Mouse (Mus musculus) kidney, embryonic 15.5 days (tissue): ENCODE data around the gene Olfr1423. TPM values are rescaled to one million over a fixed set of nuclear protein-coding genes. Genes with fewer than 3 reads are reported as not detected.
A peak's percentile ranks its signal among the peaks of the same experiment; 100 is the strongest.
"Not testable (repeated sequence)": the region's sequence is repeated elsewhere in the genome, so short reads cannot be mapped to it uniquely, and the experiment has no call there.

ENCODE experiments used
- ATAC-seq: fragments of 200-750 bp; cut with Nextera tagmentation; replicated peaks from 2 replicates; pipeline ENCODE4 v1.8.0; 2017; ENCODE audit warnings: moderate TSS enrichment; ENCODE audit not compliant: low FRiP score
- H3K27ac ChIP-seq: fragments of 300-500 bp; sonication (generic); 2 replicates; pipeline ENCODE4 v1.5.1; 2015; ENCODE audit warnings: mild to moderate bottlenecking, inconsistent platforms
- H3K27me3 ChIP-seq: fragments of 300-500 bp; sonication (generic); 2 replicates; pipeline ENCODE4 v1.6.1; 2015; ENCODE audit warnings: inconsistent platforms
- H3K36me3 ChIP-seq: fragments of 300-500 bp; sonication (generic); 2 replicates; pipeline ENCODE4 v1.6.1; 2015; ENCODE audit warnings: inconsistent platforms
- H3K4me1 ChIP-seq: fragments of 300-500 bp; sonication (generic); 2 replicates; pipeline ENCODE4 v1.6.1; 2015; ENCODE audit warnings: inconsistent platforms
- H3K4me2 ChIP-seq: fragments of 300-500 bp; sonication (generic); 2 replicates; pipeline ENCODE4 v1.6.1; 2015; ENCODE audit warnings: moderate library complexity, mild to moderate bottlenecking, inconsistent platforms
- H3K4me3 ChIP-seq: fragments of 300-500 bp; sonication (generic); replicated peaks from 2 replicates; pipeline ENCODE4 v1.5.1; 2015; ENCODE audit warnings: mild to moderate bottlenecking, inconsistent platforms
- H3K9ac ChIP-seq: fragments of 300-500 bp; sonication (generic); 2 replicates; pipeline ENCODE4 v1.6.1; 2015; ENCODE audit warnings: mild to moderate bottlenecking, inconsistent platforms
- H3K9me3 ChIP-seq: fragments of 300-500 bp; sonication (generic); replicated peaks from 2 replicates; pipeline ENCODE4 v1.6.1; 2016; ENCODE audit warnings: inconsistent platforms
- WGBS: fragments of 180-500 bp; shearing (Covaris S2); methylation state at CpG from one replicate; pipeline ENCODE4 v1.1.7; 2015; ENCODE audit warnings: mixed read lengths; 5-methylcytosine and 5-hydroxymethylcytosine counted together
- polyA plus RNA-seq: library from polyadenylated mRNA; unstranded; fragments of >200 nt; fragmentation: Nextera tagmentation; extraction: Ambion mirVana; gene quantifications from 2 replicates; pipeline ENCODE4 v1.2.1, GENCODE M21; 2015

Gene Olfr1423
- polyA plus RNA-seq, 1 experiment from 2014 or later, result not detected

- ATAC-seq, result no peak
- peak overlapping the region; percentile 75 for H3K4me2 ChIP-seq
- H3K9me3 ChIP-seq, result no peaks in the 10 kb centered on the region
- H3K9ac ChIP-seq, result no peak overlapping the region
- peak overlapping the region; percentile 66 for H3K4me3 ChIP-seq
- H3K4me1 ChIP-seq, result peaks cover 23% of the 10 kb centered on the region
- H3K27me3 ChIP-seq, result no peaks in the 10 kb centered on the region
- no peak overlapping the region for H3K27ac ChIP-seq
- 55% methylated on average over 9 of the region's 9 CpGs for WGBS
- H3K36me3 ChIP-seq, result no peaks in the 10 kb centered on the region
Measured at GRCm38 (mm10) chr19:12004216-12005008, 36.7 kb downstream of the Olfr1423 start.

GRCm38 (mm10) chr19:12003568-12003967 lies 37.5 kb downstream of the Olfr1423 start:
- H3K4me2 ChIP-seq, result no peak overlapping the region
- 93% methylated on average over 2 of the region's 2 CpGs for WGBS
- no peak overlapping the region for H3K9ac ChIP-seq
- H3K27me3 ChIP-seq, result no peaks in the 10 kb centered on the region
- no peak for ATAC-seq
- no peak overlapping the region for H3K27ac ChIP-seq
- no peaks in the 10 kb centered on the region for H3K9me3 ChIP-seq
- H3K36me3 ChIP-seq, result no peaks in the 10 kb centered on the region
- H3K4me1 ChIP-seq, result peaks cover 23% of the 10 kb centered on the region
- no peak overlapping the region for H3K4me3 ChIP-seq

GRCm38 (mm10) chr19:12002791-12003190 lies 38.3 kb downstream of the Olfr1423 start:
- Histone ChIP-seq H3K27me3 (no peaks in the 10 kb centered on the region), H3K27ac (no peak overlapping the region), H3K9me3 (no peaks in the 10 kb centered on the region), H3K4me3 (peak overlapping the region; percentile 17), H3K4me2 (peak overlapping the region; percentile 41), H3K4me1 (peaks cover 19% of the 10 kb centered on the region), H3K36me3 (no peaks in the 10 kb centered on the region), H3K9ac (no peak overlapping the region)
- 56% methylated on average over 14 of the region's 14 CpGs for WGBS
- no peak for ATAC-seq

GRCm38 (mm10) chr19:12002125-12002524 lies 39.0 kb downstream of the Olfr1423 start:
- peak overlapping the region; percentile 41 for H3K4me2 ChIP-seq
- peak; percentile 57 for ATAC-seq
- no peak overlapping the region for H3K9ac ChIP-seq
- H3K36me3 ChIP-seq, result no peaks in the 10 kb centered on the region
- H3K4me3 ChIP-seq, result peak overlapping the region; percentile 17
- H3K27me3 ChIP-seq, result no peaks in the 10 kb centered on the region
- H3K9me3 ChIP-seq, result no peaks in the 10 kb centered on the region
- peaks cover 12% of the 10 kb centered on the region for H3K4me1 ChIP-seq
- WGBS, result 1% methylated on average over 11 of the region's 11 CpGs
- H3K27ac ChIP-seq, result no peak overlapping the region

GRCm38 (mm10) chr19:12001686-12002085 lies 39.4 kb downstream of the Olfr1423 start:
- Histone ChIP-seq H3K27ac (no peak overlapping the region), H3K9me3 (no peaks in the 10 kb centered on the region), H3K27me3 (no peaks in the 10 kb centered on the region), H3K36me3 (no peaks in the 10 kb centered on the region), H3K4me2 (no peak overlapping the region), H3K9ac (no peak overlapping the region), H3K4me1 (peaks cover 8% of the 10 kb centered on the region), H3K4me3 (no peak overlapping the region)
- no peak for ATAC-seq
- WGBS, result 26% methylated on average over 3 of the region's 3 CpGs

GRCm38 (mm10) chr19:11995722-11996448 lies 45.2 kb downstream of the Olfr1423 start:
- Histone ChIP-seq H3K27ac (no peak overlapping the region), H3K36me3 (peaks cover 47% of the 10 kb centered on the region), H3K4me2 (no peak overlapping the region), H3K4me3 (no peak overlapping the region), H3K27me3 (no peaks in the 10 kb centered on the region), H3K9me3 (no peaks in the 10 kb centered on the region), H3K9ac (no peak overlapping the region), H3K4me1 (no peaks in the 10 kb centered on the region)
- WGBS, result 52% methylated on average over 2 of the region's 2 CpGs
- no peak for ATAC-seq

GRCm38 (mm10) chr19:11994703-11995431 lies 46.2 kb downstream of the Olfr1423 start:
- Histone ChIP-seq H3K4me1 (no peaks in the 10 kb centered on the region), H3K27ac (no peak overlapping the region), H3K9me3 (no peaks in the 10 kb centered on the region), H3K27me3 (no peaks in the 10 kb centered on the region), H3K36me3 (peaks cover 57% of the 10 kb centered on the region), H3K4me3 (no peak overlapping the region), H3K9ac (no peak overlapping the region), H3K4me2 (no peak overlapping the region)
- WGBS, result 88% methylated on average over 6 of the region's 6 CpGs
- ATAC-seq, result no peak

- H3K4me2 ChIP-seq, result no peak overlapping the region
- no peaks in the 10 kb centered on the region for H3K4me1 ChIP-seq
- peaks cover 79% of the 10 kb centered on the region for H3K36me3 ChIP-seq
- no peak overlapping the region for H3K9ac ChIP-seq
- H3K9me3 ChIP-seq, result no peaks in the 10 kb centered on the region
- no peaks in the 10 kb centered on the region for H3K27me3 ChIP-seq
- H3K4me3 ChIP-seq, result no peak overlapping the region
- no peak for ATAC-seq
- no peak overlapping the region for H3K27ac ChIP-seq
- 87% methylated on average over 10 of the region's 10 CpGs for WGBS
Measured at GRCm38 (mm10) chr19:11992441-11993029, 48.6 kb downstream of the Olfr1423 start.

- no peak overlapping the region for H3K4me2 ChIP-seq
- no peak overlapping the region for H3K27ac ChIP-seq
- WGBS, result 91% methylated on average over 9 of the region's 9 CpGs
- H3K9me3 ChIP-seq, result no peaks in the 10 kb centered on the region
- ATAC-seq, result no peak
- H3K36me3 ChIP-seq, result peaks cover 82% of the 10 kb centered on the region
- no peak overlapping the region for H3K9ac ChIP-seq
- no peaks in the 10 kb centered on the region for H3K27me3 ChIP-seq
- no peaks in the 10 kb centered on the region for H3K4me1 ChIP-seq
- H3K4me3 ChIP-seq, result no peak overlapping the region
Measured at GRCm38 (mm10) chr19:11992034-11992433, 49.1 kb downstream of the Olfr1423 start.

- Histone ChIP-seq H3K27ac (no peak overlapping the region), H3K9ac (no peak overlapping the region), H3K36me3 (peaks cover 88% of the 10 kb centered on the region), H3K4me1 (no peaks in the 10 kb centered on the region), H3K27me3 (no peaks in the 10 kb centered on the region), H3K4me3 (no peak overlapping the region), H3K9me3 (no peaks in the 10 kb centered on the region), H3K4me2 (no peak overlapping the region)
- no peak for ATAC-seq
- whole genome bisulfite sequencing, result 97% methylated on average over 7 of the region's 7 CpGs
Measured at GRCm38 (mm10) chr19:11989334-11989733, 51.8 kb downstream of the Olfr1423 start.

GRCm38 (mm10) chr19:11987841-11988240 lies 53.3 kb downstream of the Olfr1423 start:
- no peaks in the 10 kb centered on the region for H3K4me1 ChIP-seq
- no peak overlapping the region for H3K4me2 ChIP-seq
- 94% methylated on average over 3 of the region's 3 CpGs for WGBS
- peaks cover 90% of the 10 kb centered on the region for H3K36me3 ChIP-seq
- H3K9ac ChIP-seq, result no peak overlapping the region
- no peak for ATAC-seq
- no peak overlapping the region for H3K27ac ChIP-seq
- no peaks in the 10 kb centered on the region for H3K9me3 ChIP-seq
- H3K4me3 ChIP-seq, result no peak overlapping the region
- H3K27me3 ChIP-seq, result no peaks in the 10 kb centered on the region

- not testable (repeated sequence) for H3K4me3 ChIP-seq, H3K9me3 ChIP-seq, H3K27ac ChIP-seq, H3K4me1 ChIP-seq, H3K27me3 ChIP-seq, ATAC-seq, H3K4me2 ChIP-seq, H3K9ac ChIP-seq
- 77% methylated on average over 5 of the region's 5 CpGs for WGBS
- peaks cover 89% of the 10 kb centered on the region for H3K36me3 ChIP-seq
Measured at GRCm38 (mm10) chr19:11984614-11985013, 56.5 kb downstream of the Olfr1423 start.
